Mouse (Mus musculus): ENCODE data around the gene Mocs3. TPM values are rescaled to one million over a fixed set of nuclear protein-coding genes. Genes with fewer than 3 reads are reported as not detected.

Gene Mocs3
- 5.9 and 6.1 TPM in 2 replicates for polyA plus RNA-seq (2011; ENCODE audit: insufficient read length, low read depth, missing spikeins)

GRCm38 (mm10) chr2:168230026-168230728, at the start of gene Mocs3, which contains the start of the genes Gm20716 and Dpm1:
Gene Mocs3 (plus strand): TSS chr2:168230622.
Gene Gm20716 (minus strand): TSS chr2:168230364.
Gene Dpm1 (minus strand): TSS chr2:168230591.
- TF ChIP-seq CTCF (IDR thresholded peaks at IDR 0.05; ENCODE audit: borderline replicate concordance, insufficient read depth, low read length) = no peak
- TF ChIP-seq POLR2A (IDR thresholded peaks at IDR 0.05; ENCODE audit: low read depth, low read length) = peak; percentile 88
- H3K27ac ChIP-seq (ENCODE audit: insufficient read depth, low read length) = peak within 1 kb of the TSS; percentile 89
- H3K4me3 ChIP-seq (ENCODE audit: insufficient read depth, low read length) = peak within 1 kb of the TSS; percentile 78
- H3K4me1 ChIP-seq (ENCODE audit: control insufficient read depth, insufficient read depth, low read length) = peaks cover 6% of the 10 kb centered on the region; the same call in 1 of the 2 replicates

DNA sequence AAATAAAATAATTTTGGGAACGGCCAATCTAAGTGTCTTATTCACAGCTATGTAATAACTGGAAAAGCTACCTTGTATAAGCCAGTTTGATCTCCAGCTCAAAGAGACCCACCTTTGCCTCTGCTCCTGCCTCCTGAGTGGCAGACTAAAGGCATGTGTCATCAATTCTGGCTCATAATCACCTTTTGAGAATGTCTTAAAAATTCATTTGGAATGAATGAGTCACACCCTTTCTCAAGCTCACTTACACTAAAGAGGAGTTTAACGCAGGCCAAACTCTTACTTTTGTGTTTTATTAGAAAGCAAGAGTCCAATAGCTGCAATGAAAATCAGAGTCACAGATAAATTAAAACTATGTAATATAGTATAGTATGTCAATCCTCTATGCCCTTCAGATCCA, 38.6 kb upstream of the Mocs3 start:
- no peak overlapping the region for H3K27ac ChIP-seq (ENCODE audit: insufficient read depth, low read length)
- TF ChIP-seq POLR2A (IDR thresholded peaks at IDR 0.05; ENCODE audit: low read depth, low read length) (no peak), CTCF (IDR thresholded peaks at IDR 0.05; ENCODE audit: borderline replicate concordance, insufficient read depth, low read length) (no peak)
- peaks cover 22% of the 10 kb centered on the region for H3K4me1 ChIP-seq (ENCODE audit: control insufficient read depth, insufficient read depth, low read length)
- H3K4me3 ChIP-seq (ENCODE audit: insufficient read depth, low read length) = no peak overlapping the region

GRCm38 (mm10) chr2:168193685-168194084, 36.7 kb upstream of the Mocs3 start:
- no peak for TF ChIP-seq CTCF (IDR thresholded peaks at IDR 0.05; ENCODE audit: borderline replicate concordance, insufficient read depth, low read length)
- TF ChIP-seq POLR2A (IDR thresholded peaks at IDR 0.05; ENCODE audit: low read depth, low read length) = no peak
- Histone ChIP-seq H3K4me3 (ENCODE audit: insufficient read depth, low read length) (no peak overlapping the region), H3K4me1 (ENCODE audit: control insufficient read depth, insufficient read depth, low read length) (peaks cover 24% of the 10 kb centered on the region), H3K27ac (ENCODE audit: insufficient read depth, low read length) (no peak overlapping the region)

GRCm38 (mm10) chr2:168195721-168196120, 34.7 kb upstream of the Mocs3 start:
- H3K27ac ChIP-seq (ENCODE audit: insufficient read depth, low read length) = no peak overlapping the region
- no peak for TF ChIP-seq POLR2A (IDR thresholded peaks at IDR 0.05; ENCODE audit: low read depth, low read length)
- TF ChIP-seq CTCF (IDR thresholded peaks at IDR 0.05; ENCODE audit: borderline replicate concordance, insufficient read depth, low read length) = no peak
- no peak overlapping the region for H3K4me3 ChIP-seq (ENCODE audit: insufficient read depth, low read length)
- peaks cover 33% of the 10 kb centered on the region for H3K4me1 ChIP-seq (ENCODE audit: control insufficient read depth, insufficient read depth, low read length)

GRCm38 (mm10) chr2:168198421-168198820, 32.0 kb upstream of the Mocs3 start:
- Histone ChIP-seq H3K4me1 (ENCODE audit: control insufficient read depth, insufficient read depth, low read length) (peaks cover 19% of the 10 kb centered on the region), H3K4me3 (ENCODE audit: insufficient read depth, low read length) (no peak overlapping the region), H3K27ac (ENCODE audit: insufficient read depth, low read length) (no peak overlapping the region)
- no peak for TF ChIP-seq POLR2A (IDR thresholded peaks at IDR 0.05; ENCODE audit: low read depth, low read length)
- TF ChIP-seq CTCF (IDR thresholded peaks at IDR 0.05; ENCODE audit: borderline replicate concordance, insufficient read depth, low read length) = no peak

DNA sequence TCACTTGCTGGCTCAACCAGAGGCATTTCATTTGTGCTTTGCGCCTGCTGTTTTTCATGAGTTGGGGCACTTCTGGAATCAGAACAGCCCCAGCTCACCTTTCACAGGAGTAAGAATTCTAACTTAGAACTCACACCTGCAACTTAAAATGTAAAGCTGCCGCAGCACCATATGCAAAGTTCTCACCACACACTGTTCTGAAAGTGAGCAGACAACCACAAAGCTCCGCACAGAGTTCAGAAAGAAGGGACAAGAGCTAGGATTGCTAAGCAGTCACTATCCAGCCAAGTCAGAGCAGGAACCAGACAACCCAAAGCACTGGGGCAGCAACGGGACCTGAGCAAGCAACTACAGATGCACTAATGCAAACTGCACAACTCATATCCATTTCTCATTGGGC, 30.9 kb upstream of the Mocs3 start:
- H3K27ac ChIP-seq (ENCODE audit: insufficient read depth, low read length) = no peak overlapping the region
- no peak overlapping the region for H3K4me3 ChIP-seq (ENCODE audit: insufficient read depth, low read length)
- H3K4me1 ChIP-seq (ENCODE audit: control insufficient read depth, insufficient read depth, low read length) = peaks cover 14% of the 10 kb centered on the region
- no peak for TF ChIP-seq POLR2A (IDR thresholded peaks at IDR 0.05; ENCODE audit: low read depth, low read length)
- TF ChIP-seq CTCF (IDR thresholded peaks at IDR 0.05; ENCODE audit: borderline replicate concordance, insufficient read depth, low read length) = no peak

- TF ChIP-seq POLR2A (IDR thresholded peaks at IDR 0.05; ENCODE audit: low read depth, low read length) (no peak), CTCF (IDR thresholded peaks at IDR 0.05; ENCODE audit: borderline replicate concordance, insufficient read depth, low read length) (no peak)
- H3K4me3 ChIP-seq (ENCODE audit: insufficient read depth, low read length) = no peak overlapping the region
- H3K4me1 ChIP-seq (ENCODE audit: control insufficient read depth, insufficient read depth, low read length) = peaks cover 13% of the 10 kb centered on the region
- H3K27ac ChIP-seq (ENCODE audit: insufficient read depth, low read length) = no peak overlapping the region
Measured at GRCm38 (mm10) chr2:168200014-168200691, 30.3 kb upstream of the Mocs3 start.

- Histone ChIP-seq H3K27ac (ENCODE audit: insufficient read depth, low read length) (no peak overlapping the region), H3K4me3 (ENCODE audit: insufficient read depth, low read length) (peak overlapping the region; percentile 98), H3K4me1 (ENCODE audit: control insufficient read depth, insufficient read depth, low read length) (peaks cover 8% of the 10 kb centered on the region)
- no peak for TF ChIP-seq CTCF (IDR thresholded peaks at IDR 0.05; ENCODE audit: borderline replicate concordance, insufficient read depth, low read length)
- no peak for TF ChIP-seq POLR2A (IDR thresholded peaks at IDR 0.05; ENCODE audit: low read depth, low read length)
Measured at GRCm38 (mm10) chr2:168204476-168204999, 25.9 kb upstream of the Mocs3 start.

DNA sequence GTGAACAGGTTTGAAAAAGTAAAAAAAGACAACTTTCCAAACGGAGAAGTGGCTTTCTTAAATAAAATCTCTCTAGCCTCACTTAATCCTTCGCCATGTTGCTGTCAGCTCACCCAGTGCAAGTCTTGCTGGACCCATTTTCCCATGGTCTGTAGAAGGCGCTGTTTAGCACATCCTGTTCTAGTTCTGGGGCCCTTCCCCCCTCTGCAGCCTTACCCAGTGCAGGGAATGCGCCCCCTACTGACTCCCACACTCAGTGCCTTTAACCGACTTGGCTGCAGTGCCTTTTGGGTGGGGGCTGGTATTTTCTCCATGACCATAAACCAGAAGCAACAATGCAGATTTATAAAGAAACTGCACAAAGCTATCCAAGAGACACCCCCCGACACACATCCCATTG, 25.2 kb upstream of the Mocs3 start:
- Histone ChIP-seq H3K4me1 (ENCODE audit: control insufficient read depth, insufficient read depth, low read length) (peaks cover 7% of the 10 kb centered on the region), H3K4me3 (ENCODE audit: insufficient read depth, low read length) (peak overlapping the region; percentile 98), H3K27ac (ENCODE audit: insufficient read depth, low read length) (peak overlapping the region; percentile 45)
- peak; percentile 34; the same call in 1 of the 2 replicates for TF ChIP-seq POLR2A (IDR thresholded peaks at IDR 0.05; ENCODE audit: low read depth, low read length)
- TF ChIP-seq CTCF (IDR thresholded peaks at IDR 0.05; ENCODE audit: borderline replicate concordance, insufficient read depth, low read length) = peak; percentile 83

Data from embryonic fibroblast, embryonic 13.5 days (primary cell).